Mouse (Mus musculus): Measurements from ENCODE around the gene Mnd1.

GRCm38 (mm10) chr3:84070811-84071210 is 84.8 kb downstream of the Mnd1 start:
- TF ChIP-seq CTCF (IDR thresholded peaks at IDR 0.05; ENCODE audit: low read depth) (no peak), EP300 (IDR thresholded peaks at IDR 0.05; ENCODE audit: low read depth) (no peak)
